Mouse (Mus musculus): Measurements from ENCODE around the gene Klhl32.
"Not testable (repeated sequence)": the region's sequence is repeated elsewhere in the genome, so short reads cannot be mapped to it uniquely, and the experiment has no call there.

The Klhl32 gene

GRCm38 (mm10) chr4:24793726-24794345 lies 57.1 kb downstream of the Klhl32 start:
- no peak for DNase-seq

- no peak for DNase-seq
Observed at GRCm38 (mm10) chr4:24792416-24792981, 58.4 kb downstream of the Klhl32 start.

- no peak for DNase-seq
Observed at GRCm38 (mm10) chr4:24789331-24789730, 61.6 kb downstream of the Klhl32 start.

GRCm38 (mm10) chr4:24785757-24786532 lies 65.0 kb downstream of the Klhl32 start:
- no peak for DNase-seq

- DNase-seq = no peak
Observed at GRCm38 (mm10) chr4:24765919-24766318, 85.0 kb downstream of the Klhl32 start.

GRCm38 (mm10) chr4:24765469-24765868 lies 85.5 kb downstream of the Klhl32 start:
- DNase-seq = no peak

GRCm38 (mm10) chr4:24764558-24764957 lies 86.4 kb downstream of the Klhl32 start:
- DNase-seq = no peak

GRCm38 (mm10) chr4:24763451-24763850 lies 87.5 kb downstream of the Klhl32 start:
- no peak for DNase-seq

GRCm38 (mm10) chr4:24758954-24759353 lies 92.0 kb downstream of the Klhl32 start:
- no peak for DNase-seq

- DNase-seq = no peak
Observed at GRCm38 (mm10) chr4:24752517-24753208, 98.3 kb downstream of the Klhl32 start.

GRCm38 (mm10) chr4:24737080-24737479 lies 113.8 kb downstream of the Klhl32 start:
- DNase-seq = no peak

GRCm38 (mm10) chr4:24720834-24721233 lies 130.1 kb downstream of the Klhl32 start:
- peak; percentile 28 for DNase-seq

GRCm38 (mm10) chr4:24715559-24715958 lies 135.4 kb downstream of the Klhl32 start:
- no peak for DNase-seq

GRCm38 (mm10) chr4:24714367-24714766 lies 136.6 kb downstream of the Klhl32 start:
- no peak for DNase-seq

GRCm38 (mm10) chr4:24698528-24699117 lies 152.3 kb downstream of the Klhl32 start:
- no peak for DNase-seq

- no peak for DNase-seq
Observed at GRCm38 (mm10) chr4:24680080-24680479, 170.8 kb downstream of the Klhl32 start.

- no peak for DNase-seq
Observed at GRCm38 (mm10) chr4:24670007-24670406, 180.9 kb downstream of the Klhl32 start.

- DNase-seq = no peak
Observed at GRCm38 (mm10) chr4:24659218-24659617, 191.7 kb downstream of the Klhl32 start.

GRCm38 (mm10) chr4:24644735-24645134 lies 206.2 kb downstream of the Klhl32 start:
- not testable (repeated sequence) for DNase-seq

GRCm38 (mm10) chr4:24642306-24642705 lies 208.6 kb downstream of the Klhl32 start:
- DNase-seq = no peak

GRCm38 (mm10) chr4:24631177-24631911 lies 219.6 kb downstream of the Klhl32 start:
- no peak for DNase-seq

GRCm38 (mm10) chr4:24630430-24630829 lies 220.5 kb downstream of the Klhl32 start:
- no peak for DNase-seq
